Mouse (Mus musculus): ENCODE measurements around the gene Ugt2b1.
"Not testable (repeated sequence)": the region's sequence is repeated elsewhere in the genome, so short reads cannot be mapped to it uniquely, and the experiment has no call there.

Ugt2b1 gene
- long read RNA-seq, experiment 1: 0 reads
- long read RNA-seq, experiment 2: 0 reads

GRCm38 (mm10) chr5:86926426-86926825, at the start of gene Ugt2b1:
Gene Ugt2b1, minus strand, starts transcription at chr5:86926530.
- intact Hi-C loops (cut with DNase I): loop anchor here (10.0 kb wide), 1 partner anchor 198 kb away; no protein-coding TSS in a partner anchor

- intact Hi-C loops (cut with DNase I): not testable (repeated sequence)
These were observed 40.9 kb upstream of the Ugt2b1 start for GRCm38 (mm10) chr5:86967271-86967670.

- intact Hi-C loops (cut with DNase I): not testable (repeated sequence)
These were observed 36.5 kb upstream of the Ugt2b1 start for GRCm38 (mm10) chr5:86962849-86963248.

- intact Hi-C loops (cut with DNase I): no loop called here
These were observed 35.4 kb upstream of the Ugt2b1 start for GRCm38 (mm10) chr5:86961587-86962358.

- intact Hi-C loops (cut with DNase I): no loop called here
These were observed 34.2 kb upstream of the Ugt2b1 start for GRCm38 (mm10) chr5:86960504-86960903.

- intact Hi-C loops (cut with DNase I): no loop called here
These were observed 15.8 kb upstream of the Ugt2b1 start for GRCm38 (mm10) chr5:86942111-86942510.

GRCm38 (mm10) chr5:86920661-86921233, 5.6 kb downstream of the Ugt2b1 start:
- intact Hi-C loops (cut with DNase I): loop anchor here (10.0 kb wide), 1 partner anchor 204 kb away; no protein-coding TSS in a partner anchor

GRCm38 (mm10) chr5:86911357-86912099, 14.8 kb downstream of the Ugt2b1 start:
- intact Hi-C loops (cut with DNase I): no loop called here

- intact Hi-C loops (cut with DNase I): no loop called here
These were observed 15.6 kb downstream of the Ugt2b1 start for GRCm38 (mm10) chr5:86910770-86911169.

- intact Hi-C loops (cut with DNase I): no loop called here
These were observed 19.6 kb downstream of the Ugt2b1 start, which contains the start of gene Ugt2b34 for GRCm38 (mm10) chr5:86906758-86907157. Gene Ugt2b34, minus strand, starts transcription at chr5:86906937.

GRCm38 (mm10) chr5:86889933-86890332, 36.4 kb downstream of the Ugt2b1 start:
- intact Hi-C loops (cut with DNase I): loop anchor here (10.0 kb wide), 1 partner anchor 445 kb away; the partner anchor contains the start of gene Ugt2a3

GRCm38 (mm10) chr5:86888420-86888819, 37.9 kb downstream of the Ugt2b1 start:
- intact Hi-C loops (cut with DNase I): loop anchor here (10.0 kb wide), 1 partner anchor 446 kb away; the partner anchor contains the start of gene Ugt2a3

- intact Hi-C loops (cut with DNase I): loop anchor here (2.0 to 10.0 kb wide), 2 partner anchors 256 to 448 kb away; partner anchors contain the start of gene Ugt2a3
These were observed 39.2 kb downstream of the Ugt2b1 start for GRCm38 (mm10) chr5:86887081-86887480.

- intact Hi-C loops (cut with DNase I): loop anchor here (2.0 to 10.0 kb wide), 2 partner anchors 256 to 448 kb away; partner anchors contain the start of gene Ugt2a3
These were observed 39.7 kb downstream of the Ugt2b1 start for GRCm38 (mm10) chr5:86886620-86887019.

- intact Hi-C loops (cut with DNase I): no loop called here
These were observed 54.5 kb downstream of the Ugt2b1 start for GRCm38 (mm10) chr5:86871877-86872276.
